Mouse (Mus musculus) ES-E14 (cell line): ENCODE results near the gene Rnpep.
"Not testable (repeated sequence)": the region's sequence is repeated elsewhere in the genome, so short reads cannot be mapped to it uniquely, and the experiment has no call there.

ENCODE experiments used
- CHD2 ChIP-seq: IDR thresholded peaks from 2 replicates; pipeline ENCODE4 v1.6.1; 2014; ENCODE audit warnings: mild to moderate bottlenecking, low read depth, low read length, inconsistent platforms
- ZC3H11A ChIP-seq: IDR thresholded peaks from 2 replicates; pipeline ENCODE4 v1.6.1; 2012; ENCODE audit warnings: low read depth, mild to moderate bottlenecking, inconsistent platforms, low read length, borderline replicate concordance
- ZNF384 ChIP-seq: IDR thresholded peaks from 2 replicates; pipeline ENCODE4 v1.6.1; 2012; ENCODE audit warnings: low read depth, low read length, inconsistent platforms

DNA sequence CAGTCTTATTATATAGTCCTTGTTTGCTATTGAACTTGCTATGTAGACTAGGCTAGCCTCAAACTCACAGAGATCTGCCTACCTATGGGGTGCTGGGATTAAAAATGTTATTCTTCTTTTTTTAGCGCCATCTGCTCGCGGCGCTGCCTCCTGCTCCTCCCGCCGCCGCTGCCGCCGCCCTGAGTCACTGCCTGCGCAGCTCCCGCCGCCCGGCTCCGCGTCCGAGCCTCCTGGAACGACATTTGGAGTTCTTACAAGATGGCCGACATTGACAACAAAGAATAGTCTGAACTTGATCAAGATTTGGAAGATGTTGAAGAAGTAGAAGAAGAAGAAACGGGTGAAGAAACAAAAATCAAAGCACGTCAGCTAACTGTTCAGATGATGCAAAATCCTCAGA is 52.0 kb downstream of the Rnpep start:
- not testable (repeated sequence) for TF ChIP-seq ZC3H11A, ZNF384, CHD2
